Mouse (Mus musculus) kidney, postnatal 36 days (tissue): Measurements from ENCODE around the gene Prkag2.

Experiments
- DNase-seq, 2 experiments: peaks; one replicate each; pipeline ENCODE4 v3.0.0; 2021 to 2022; ENCODE audit warnings: mixed read lengths in 2 of 2

Gene Prkag2

GRCm38 (mm10) chr5:24908141-24908819, 192.2 kb downstream of the Prkag2 start:
- DNase-seq, result peak; percentile 78 to 88

GRCm38 (mm10) chr5:24907737-24908136, 192.7 kb downstream of the Prkag2 start:
- DNase-seq, result no peak

- no peak for DNase-seq
Measured at GRCm38 (mm10) chr5:24906844-24907243, 193.6 kb downstream of the Prkag2 start.

- DNase-seq, result no peak
Measured at GRCm38 (mm10) chr5:24904941-24905340, 195.5 kb downstream of the Prkag2 start.

- no peak for DNase-seq
Measured at GRCm38 (mm10) chr5:24904423-24904822, 196.0 kb downstream of the Prkag2 start.

GRCm38 (mm10) chr5:24904001-24904400, 196.4 kb downstream of the Prkag2 start:
- no peak for DNase-seq

- DNase-seq, result peak; percentile 49 to 56
Measured at GRCm38 (mm10) chr5:24902835-24903234, 197.6 kb downstream of the Prkag2 start.

- DNase-seq, result no peak
Measured at GRCm38 (mm10) chr5:24895606-24896005, 204.8 kb downstream of the Prkag2 start.

- no peak for DNase-seq
Measured at GRCm38 (mm10) chr5:24894814-24895213, 205.6 kb downstream of the Prkag2 start.

- no peak for DNase-seq
Measured at GRCm38 (mm10) chr5:24892461-24892860, 208.0 kb downstream of the Prkag2 start.

GRCm38 (mm10) chr5:24889860-24890259, 210.6 kb downstream of the Prkag2 start:
- DNase-seq, result no peak

- DNase-seq, result no peak
Measured at GRCm38 (mm10) chr5:24888874-24889591, 211.4 kb downstream of the Prkag2 start.

GRCm38 (mm10) chr5:24887271-24887670, 213.2 kb downstream of the Prkag2 start:
- no peak for DNase-seq

- no peak for DNase-seq
Measured at GRCm38 (mm10) chr5:24878713-24879112, 221.7 kb downstream of the Prkag2 start.

- DNase-seq, result peak in 1 of 2 experiments; percentile 40
Measured at GRCm38 (mm10) chr5:24877836-24878624, 222.4 kb downstream of the Prkag2 start.

- DNase-seq, result no peak
Measured at GRCm38 (mm10) chr5:24876653-24877052, 223.8 kb downstream of the Prkag2 start.

- DNase-seq, result no peak
Measured at GRCm38 (mm10) chr5:24874111-24874510, 226.3 kb downstream of the Prkag2 start.

- DNase-seq, result no peak
Measured at GRCm38 (mm10) chr5:24873221-24873620, 227.2 kb downstream of the Prkag2 start.

GRCm38 (mm10) chr5:24871276-24871675, 229.2 kb downstream of the Prkag2 start:
- no peak for DNase-seq

GRCm38 (mm10) chr5:24869796-24870289, 230.6 kb downstream of the Prkag2 start:
- DNase-seq, result no peak

GRCm38 (mm10) chr5:24863804-24864203, 236.6 kb downstream of the Prkag2 start:
- no peak for DNase-seq

GRCm38 (mm10) chr5:24861449-24861930, 239.0 kb downstream of the Prkag2 start:
- no peak for DNase-seq
